Mouse (Mus musculus): Measurements from ENCODE around the gene B3galnt1. TPM values are rescaled to one million over a fixed set of nuclear protein-coding genes. Genes with fewer than 3 reads are reported as not detected.

The B3galnt1 gene
- polyA plus RNA-seq, 1 experiment from 2014 or later, result 111 TPM

DNA sequence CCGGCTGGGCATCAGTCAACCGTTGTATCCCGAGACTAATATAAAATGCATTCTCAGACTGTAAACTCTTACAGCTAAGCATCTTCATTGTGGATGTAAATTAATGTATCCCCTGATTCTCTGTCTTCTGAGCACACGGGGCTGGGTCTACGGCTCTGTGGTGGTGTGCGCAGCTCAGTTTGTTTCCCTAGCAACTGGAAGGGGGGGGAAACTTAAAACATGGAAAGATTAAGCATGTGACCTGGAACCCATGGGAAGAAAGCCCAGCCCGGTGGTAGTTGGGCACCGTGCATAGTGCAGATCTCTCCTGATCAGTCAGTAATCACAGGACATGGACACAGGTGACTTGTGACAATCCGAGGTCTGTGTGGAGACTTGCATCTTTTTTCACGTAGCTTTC lies 63.3 kb downstream of the B3galnt1 start:
- Histone ChIP-seq H3K4me1 (peaks cover 32% of the 10 kb centered on the region), H3K36me3 (no peaks in the 10 kb centered on the region), H3K4me2 (peak overlapping the region; percentile 36; the same call in 1 of the 2 replicates), H3K27ac (replicated peaks) (peak overlapping the region; percentile 54), H3K9ac (replicated peaks) (no peak overlapping the region), H3K9me3 (replicated peaks) (no peaks in the 10 kb centered on the region), H3K27me3 (replicated peaks) (no peaks in the 10 kb centered on the region), H3K4me3 (replicated peaks) (no peak overlapping the region)
- WGBS, result 27% methylated on average over 10 of the region's 10 CpGs
- ATAC-seq (ENCODE audit: low FRiP score), result peak; percentile 51

DNA sequence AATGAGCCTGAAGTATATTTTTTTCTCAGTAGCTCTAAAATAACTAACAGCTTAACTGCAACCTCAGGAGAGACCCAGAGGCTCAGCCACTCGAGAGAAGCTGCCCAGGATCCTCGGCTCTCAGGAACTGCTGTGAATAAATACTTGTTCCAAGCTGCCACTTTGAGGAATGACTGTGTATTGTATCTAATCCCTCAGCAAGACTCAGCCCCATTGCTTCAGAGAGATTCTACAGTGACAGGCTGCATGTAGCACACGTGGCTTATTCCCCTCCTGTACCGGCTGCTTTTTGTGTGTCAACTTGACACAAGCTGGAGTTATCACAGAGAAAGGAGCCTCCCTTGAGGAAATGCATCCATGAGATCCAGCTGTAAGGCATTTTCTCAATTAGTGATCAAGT lies 66.1 kb downstream of the B3galnt1 start:
- Histone ChIP-seq H3K4me2 (no peak overlapping the region), H3K9me3 (replicated peaks) (no peaks in the 10 kb centered on the region), H3K4me3 (replicated peaks) (no peak overlapping the region), H3K27me3 (replicated peaks) (no peaks in the 10 kb centered on the region), H3K36me3 (no peaks in the 10 kb centered on the region), H3K27ac (replicated peaks) (no peak overlapping the region), H3K4me1 (peaks cover 32% of the 10 kb centered on the region), H3K9ac (replicated peaks) (no peak overlapping the region)
- 38% methylated on average over 4 of the region's 4 CpGs for WGBS
- ATAC-seq (ENCODE audit: low FRiP score), result no peak

DNA sequence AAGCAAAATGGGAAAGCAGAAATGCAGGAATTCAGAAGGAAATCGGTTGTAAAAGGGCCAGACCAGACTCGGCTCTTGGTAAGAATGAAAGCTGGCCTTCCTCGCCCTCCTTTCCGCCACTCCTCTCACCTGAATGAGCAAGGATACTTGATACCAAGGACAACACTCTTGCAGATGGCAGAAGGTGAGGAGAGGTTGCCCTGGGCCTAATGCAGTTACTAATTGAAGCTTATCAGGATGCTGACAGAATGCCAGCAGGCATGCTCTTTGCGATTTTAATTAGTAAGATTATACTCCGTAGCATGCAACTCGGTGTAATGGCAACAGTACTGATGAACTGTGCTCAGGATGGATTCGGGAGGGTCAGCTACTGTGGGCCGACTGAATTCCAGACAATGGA lies 67.2 kb downstream of the B3galnt1 start:
- peaks cover 25% of the 10 kb centered on the region for H3K4me1 ChIP-seq
- H3K4me2 ChIP-seq, result no peak overlapping the region
- H3K27me3 ChIP-seq (replicated peaks), result no peaks in the 10 kb centered on the region
- ATAC-seq (ENCODE audit: low FRiP score), result no peak
- H3K27ac ChIP-seq (replicated peaks), result no peak overlapping the region
- H3K9me3 ChIP-seq (replicated peaks), result no peaks in the 10 kb centered on the region
- H3K9ac ChIP-seq (replicated peaks), result no peak overlapping the region
- no peaks in the 10 kb centered on the region for H3K36me3 ChIP-seq
- H3K4me3 ChIP-seq (replicated peaks), result no peak overlapping the region
- WGBS, result 73% methylated on average over 9 of the region's 9 CpGs

DNA sequence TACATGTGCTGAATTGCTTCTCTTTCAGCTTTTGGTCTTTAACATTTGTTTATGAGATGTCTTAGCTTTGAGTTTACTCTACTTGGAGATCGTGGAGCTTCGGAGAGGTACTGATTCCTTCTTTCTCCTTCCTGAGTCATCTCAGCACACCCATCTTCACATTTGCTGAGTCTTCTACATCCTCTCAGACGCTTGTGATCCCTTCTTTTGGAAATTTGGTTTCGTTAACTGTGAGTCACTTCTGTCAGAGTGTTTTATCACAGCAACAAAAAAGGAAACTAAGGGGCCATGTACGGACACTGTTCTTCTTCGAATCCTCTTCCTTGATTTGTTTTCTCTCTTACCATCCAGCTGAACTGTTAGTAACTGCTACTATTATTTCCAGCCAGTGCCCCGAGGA lies 69.2 kb downstream of the B3galnt1 start:
- Histone ChIP-seq H3K4me3 (replicated peaks) (no peak overlapping the region), H3K4me2 (no peak overlapping the region), H3K4me1 (peaks cover 16% of the 10 kb centered on the region), H3K27ac (replicated peaks) (no peak overlapping the region; the same call in 1 of the 2 replicates), H3K27me3 (replicated peaks) (no peaks in the 10 kb centered on the region), H3K9me3 (replicated peaks) (no peaks in the 10 kb centered on the region), H3K9ac (replicated peaks) (no peak overlapping the region), H3K36me3 (no peaks in the 10 kb centered on the region)
- ATAC-seq (ENCODE audit: low FRiP score), result no peak
- WGBS, result 59% methylated on average over 7 of the region's 7 CpGs

- no peak overlapping the region for H3K27ac ChIP-seq (replicated peaks)
- no peaks in the 10 kb centered on the region for H3K9me3 ChIP-seq (replicated peaks)
- H3K9ac ChIP-seq (replicated peaks), result no peak overlapping the region
- no peak overlapping the region for H3K4me3 ChIP-seq (replicated peaks)
- H3K27me3 ChIP-seq (replicated peaks), result no peaks in the 10 kb centered on the region
- WGBS, result 97% methylated on average over 1 of the region's 1 CpGs
- no peak for ATAC-seq (ENCODE audit: low FRiP score)
- no peaks in the 10 kb centered on the region for H3K36me3 ChIP-seq
- peaks cover 20% of the 10 kb centered on the region for H3K4me1 ChIP-seq
- no peak overlapping the region for H3K4me2 ChIP-seq
Observed at GRCm38 (mm10) chr3:69527384-69527783, 71.4 kb downstream of the B3galnt1 start.

DNA sequence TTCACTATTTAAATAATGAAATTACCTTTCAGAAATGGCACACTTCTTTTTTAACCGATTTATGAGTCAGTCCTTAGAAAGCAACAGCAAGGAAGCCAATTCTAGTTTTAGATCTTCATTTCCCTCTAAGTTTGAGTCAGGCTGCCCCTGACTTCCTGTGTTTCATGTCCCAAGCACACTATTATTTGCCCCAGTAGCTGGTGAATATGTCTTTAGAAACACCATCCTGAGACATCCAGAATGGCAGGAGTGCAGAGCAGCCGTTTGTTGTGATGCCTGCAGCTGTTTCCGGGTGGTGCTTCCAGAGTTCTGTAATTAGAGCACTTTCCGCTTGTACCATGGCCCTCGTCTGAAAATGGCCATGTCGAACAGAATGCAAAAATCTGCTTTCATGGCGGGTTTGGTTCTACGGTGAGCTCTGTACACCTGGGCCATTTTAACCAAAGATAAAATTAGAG lies 73.7 kb downstream of the B3galnt1 start:
- Histone ChIP-seq H3K4me1 (peaks cover 27% of the 10 kb centered on the region), H3K36me3 (no peaks in the 10 kb centered on the region), H3K27me3 (replicated peaks) (no peaks in the 10 kb centered on the region), H3K27ac (replicated peaks) (0 out of 2 replicates have a peak overlapping the region, but pooled peaks have one; percentile 13), H3K9ac (replicated peaks) (no peak overlapping the region), H3K4me2 (no peak overlapping the region), H3K9me3 (replicated peaks) (no peaks in the 10 kb centered on the region), H3K4me3 (replicated peaks) (no peak overlapping the region)
- ATAC-seq (ENCODE audit: low FRiP score), result no peak
- 58% methylated on average over 8 of the region's 8 CpGs for WGBS

DNA sequence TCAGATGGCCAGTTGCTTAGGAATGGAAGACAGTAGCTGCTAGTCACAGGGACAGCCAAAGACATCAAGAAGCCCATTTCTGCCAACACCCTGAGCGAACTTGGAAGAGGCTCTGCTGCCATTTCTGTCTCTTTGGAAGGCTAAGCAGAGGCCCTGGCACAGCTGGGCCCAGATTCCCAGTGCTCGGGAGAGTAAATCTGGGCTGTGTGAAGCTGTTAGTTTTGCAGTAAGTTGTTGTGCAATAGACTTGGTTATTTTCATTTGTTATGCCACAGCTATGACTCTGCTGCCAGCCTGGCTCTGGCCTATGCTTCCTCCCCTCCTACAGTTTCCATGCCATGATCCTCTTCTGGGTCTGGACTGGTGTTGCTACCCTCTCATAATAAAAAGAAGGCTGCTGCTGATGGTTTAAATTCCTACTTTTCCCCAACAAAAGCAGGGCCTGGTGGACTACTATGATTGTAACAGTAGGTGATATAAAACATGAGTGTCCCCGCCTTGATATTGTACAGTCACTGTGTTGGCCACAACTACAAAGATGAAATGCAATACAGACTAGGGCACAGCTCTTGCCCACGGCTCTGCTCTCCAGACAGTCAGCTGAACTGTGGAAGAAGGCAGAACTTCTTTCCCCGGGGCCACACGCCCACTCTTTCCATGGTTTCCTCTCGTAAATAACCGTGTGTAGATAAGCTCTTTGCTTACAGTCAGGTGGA lies 74.2 kb downstream of the B3galnt1 start:
- H3K4me2 ChIP-seq, result no peak overlapping the region
- H3K9ac ChIP-seq (replicated peaks), result no peak overlapping the region
- 81% methylated on average over 8 of the region's 8 CpGs for WGBS
- H3K4me3 ChIP-seq (replicated peaks), result no peak overlapping the region
- H3K9me3 ChIP-seq (replicated peaks), result no peaks in the 10 kb centered on the region
- 0 out of 2 replicates have a peak overlapping the region, but pooled peaks have one; percentile 13 for H3K27ac ChIP-seq (replicated peaks)
- H3K27me3 ChIP-seq (replicated peaks), result no peaks in the 10 kb centered on the region
- peaks cover 28% of the 10 kb centered on the region for H3K4me1 ChIP-seq
- H3K36me3 ChIP-seq, result no peaks in the 10 kb centered on the region
- ATAC-seq (ENCODE audit: low FRiP score), result no peak

Other genes with a start within 250 kb of the B3galnt1 start
- 97.0 and 117 TPM in 2 replicates for gene Nmd3, start 123.0 kb upstream of the B3galnt1 start, polyA plus RNA-seq (2015; fragmentation: Nextera tagmentation; extraction: Ambion mirVana)

All from neural tube, embryonic 15.5 days (tissue).